Mouse (Mus musculus): ENCODE data around the gene Thbs1. TPM values are rescaled to one million over a fixed set of nuclear protein-coding genes. Genes with fewer than 3 reads are reported as not detected.

The Thbs1 gene
- polyA plus RNA-seq (2014; fragmentation: Nextera tagmentation; extraction: Ambion mirVana): 26.0 and 26.5 TPM in 2 replicates

- peak within 1 kb of the TSS; percentile 69 to 93 for H3K27ac ChIP-seq (replicated peaks in 1 of 2; ENCODE audit: control insufficient read depth in 1 of 2, insufficient read depth in 1 of 2, low read depth in 2 of 2, low read length in 2 of 2)
- no peaks in the 10 kb centered on the region for H3K27me3 ChIP-seq (ENCODE audit: control insufficient read depth, insufficient read depth, low read length)
- H3K4me3 ChIP-seq (ENCODE audit: control insufficient read depth in 1 of 2, insufficient read depth in 1 of 2, low read depth in 1 of 2, low read length in 2 of 2): peak within 1 kb of the TSS; percentile 52 to 87
- peak within 1 kb of the TSS; percentile 92 for H3K4me2 ChIP-seq (ENCODE audit: low read length)
- peaks cover 17 to 18% of the 10 kb centered on the region in 2 experiments for H3K4me1 ChIP-seq (ENCODE audit: control insufficient read depth in 2 of 2, insufficient read depth in 2 of 2, low read length in 2 of 2)
- peak; percentile 80 for ATAC-seq (ENCODE audit: insufficient number of reproducible peaks, insufficient read depth, low FRiP score, low read depth)
- 0% methylated on average over 34 of the region's 36 CpGs for WGBS
- no peaks in the 10 kb centered on the region for H3K9me3 ChIP-seq (ENCODE audit: control insufficient read depth, low read length)
- peaks cover 22% of the 10 kb centered on the region for H3K36me3 ChIP-seq (ENCODE audit: control insufficient read depth, insufficient read depth, low read length)
- peak within 1 kb of the TSS; percentile 75 for H3K9ac ChIP-seq (ENCODE audit: low read length)
Observed at GRCm38 (mm10) chr2:118111488-118112131, at the start of gene Thbs1. Gene Thbs1, plus strand, starts transcription at chr2:118111876.

GRCm38 (mm10) chr2:118064121-118064764 is 47.4 kb upstream of the Thbs1 start:
- Histone ChIP-seq H3K9me3 (ENCODE audit: control insufficient read depth, low read length) (no peaks in the 10 kb centered on the region), H3K4me3 (ENCODE audit: control insufficient read depth in 1 of 2, insufficient read depth in 1 of 2, low read depth in 1 of 2, low read length in 2 of 2) (no peak overlapping the region), H3K9ac (ENCODE audit: low read length) (no peak overlapping the region), H3K36me3 (ENCODE audit: control insufficient read depth, insufficient read depth, low read length) (no peaks in the 10 kb centered on the region), H3K4me1 (ENCODE audit: control insufficient read depth in 2 of 2, insufficient read depth in 2 of 2, low read length in 2 of 2) (peaks cover 0 to 4% of the 10 kb centered on the region in 2 experiments; a peak in 1 of 4 replicates), H3K27me3 (ENCODE audit: control insufficient read depth, insufficient read depth, low read length) (no peaks in the 10 kb centered on the region), H3K4me2 (ENCODE audit: low read length) (no peak overlapping the region), H3K27ac (replicated peaks in 1 of 2; ENCODE audit: control insufficient read depth in 1 of 2, insufficient read depth in 1 of 2, low read depth in 2 of 2, low read length in 2 of 2) (no peak overlapping the region)
- 79% methylated on average over 11 of the region's 11 CpGs for WGBS
- no peak for ATAC-seq (ENCODE audit: insufficient number of reproducible peaks, insufficient read depth, low FRiP score, low read depth)

DNA sequence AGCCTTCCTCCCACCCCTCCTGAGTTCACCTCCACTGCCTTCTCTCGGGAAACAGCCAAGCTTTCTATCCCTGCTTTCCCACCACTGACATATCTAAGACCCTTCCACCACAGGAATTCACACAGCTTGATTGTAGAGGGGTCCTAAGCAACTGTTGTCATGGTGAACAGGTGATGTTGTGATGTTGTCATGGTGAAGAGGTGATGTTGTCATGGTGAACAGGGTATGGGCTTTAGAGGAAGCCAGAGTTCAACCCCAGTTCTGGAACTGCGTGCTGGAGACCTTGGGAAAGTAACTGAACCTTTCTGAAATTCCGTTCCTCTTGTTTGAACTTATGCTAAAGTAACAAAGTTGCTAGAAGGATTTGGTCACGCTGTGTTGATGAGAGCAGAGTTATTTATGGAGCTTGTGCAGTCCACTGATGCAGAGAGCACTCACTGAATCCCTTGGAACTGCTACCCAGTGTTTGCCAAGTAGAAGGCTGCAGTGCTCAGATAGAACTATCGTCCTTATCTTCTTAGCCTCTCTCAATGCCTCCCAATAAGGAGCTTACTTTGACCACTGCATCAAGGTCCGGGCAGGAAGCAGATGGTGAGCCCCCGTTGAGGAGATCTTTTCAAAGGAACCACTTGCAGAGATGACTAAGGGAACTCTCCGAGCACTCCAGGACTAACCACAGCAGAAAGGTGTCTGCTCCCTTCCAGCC is 45.5 kb upstream of the Thbs1 start:
- Histone ChIP-seq H3K4me1 (ENCODE audit: control insufficient read depth in 2 of 2, insufficient read depth in 2 of 2, low read length in 2 of 2) (peaks cover 0 to 4% of the 10 kb centered on the region in 2 experiments; a peak in 1 of 4 replicates), H3K4me3 (ENCODE audit: control insufficient read depth in 1 of 2, insufficient read depth in 1 of 2, low read depth in 1 of 2, low read length in 2 of 2) (no peak overlapping the region), H3K9me3 (ENCODE audit: control insufficient read depth, low read length) (no peaks in the 10 kb centered on the region), H3K27me3 (ENCODE audit: control insufficient read depth, insufficient read depth, low read length) (no peaks in the 10 kb centered on the region), H3K4me2 (ENCODE audit: low read length) (no peak overlapping the region), H3K9ac (ENCODE audit: low read length) (no peak overlapping the region), H3K27ac (replicated peaks in 1 of 2; ENCODE audit: control insufficient read depth in 1 of 2, insufficient read depth in 1 of 2, low read depth in 2 of 2, low read length in 2 of 2) (no peak overlapping the region), H3K36me3 (ENCODE audit: control insufficient read depth, insufficient read depth, low read length) (no peaks in the 10 kb centered on the region)
- ATAC-seq (ENCODE audit: insufficient number of reproducible peaks, insufficient read depth, low FRiP score, low read depth): no peak
- WGBS: 37% methylated on average over 8 of the region's 8 CpGs

- WGBS: 67% methylated on average over 5 of the region's 5 CpGs
- H3K9me3 ChIP-seq (ENCODE audit: control insufficient read depth, low read length): no peaks in the 10 kb centered on the region
- no peaks in the 10 kb centered on the region for H3K36me3 ChIP-seq (ENCODE audit: control insufficient read depth, insufficient read depth, low read length)
- H3K9ac ChIP-seq (ENCODE audit: low read length): no peak overlapping the region
- H3K4me1 ChIP-seq (ENCODE audit: control insufficient read depth in 2 of 2, insufficient read depth in 2 of 2, low read length in 2 of 2): peaks cover 0 to 4% of the 10 kb centered on the region in 2 experiments; a peak in 1 of 4 replicates
- no peak overlapping the region for H3K4me3 ChIP-seq (ENCODE audit: control insufficient read depth in 1 of 2, insufficient read depth in 1 of 2, low read depth in 1 of 2, low read length in 2 of 2)
- H3K27ac ChIP-seq (replicated peaks in 1 of 2; ENCODE audit: control insufficient read depth in 1 of 2, insufficient read depth in 1 of 2, low read depth in 2 of 2, low read length in 2 of 2): no peak overlapping the region
- no peak overlapping the region for H3K4me2 ChIP-seq (ENCODE audit: low read length)
- no peak for ATAC-seq (ENCODE audit: insufficient number of reproducible peaks, insufficient read depth, low FRiP score, low read depth)
- H3K27me3 ChIP-seq (ENCODE audit: control insufficient read depth, insufficient read depth, low read length): no peaks in the 10 kb centered on the region
Observed at GRCm38 (mm10) chr2:118069975-118070374, 41.7 kb upstream of the Thbs1 start.

DNA sequence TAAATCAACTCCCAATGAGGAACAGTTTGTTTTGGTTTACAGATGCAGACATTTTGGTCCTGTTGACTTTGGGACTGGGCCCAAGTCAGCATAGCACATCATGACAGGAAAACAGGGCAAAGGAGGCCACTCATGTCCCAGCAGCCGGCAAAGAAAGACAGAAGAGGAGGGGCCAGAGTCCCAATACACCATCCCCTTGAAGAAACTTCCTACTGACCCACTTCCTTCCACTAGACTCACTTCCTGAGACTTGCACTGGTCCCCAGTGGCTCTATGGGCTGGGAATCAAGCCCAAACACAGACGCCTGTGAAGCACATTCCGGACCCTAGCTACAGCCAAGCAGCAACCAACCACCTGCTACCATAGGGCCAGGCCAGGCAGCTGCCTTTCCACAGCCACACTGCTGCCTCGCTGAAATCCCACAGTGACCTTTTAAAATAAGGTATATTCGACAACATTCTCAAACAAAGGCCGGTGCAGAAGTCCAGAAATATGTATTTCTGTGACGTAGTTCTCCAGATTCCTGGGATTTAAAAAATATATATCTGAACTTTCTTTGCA is 38.8 kb upstream of the Thbs1 start:
- ATAC-seq (ENCODE audit: insufficient number of reproducible peaks, insufficient read depth, low FRiP score, low read depth): no peak
- WGBS: 81% methylated on average over 7 of the region's 7 CpGs
- H3K9ac ChIP-seq (ENCODE audit: low read length): no peak overlapping the region

DNA sequence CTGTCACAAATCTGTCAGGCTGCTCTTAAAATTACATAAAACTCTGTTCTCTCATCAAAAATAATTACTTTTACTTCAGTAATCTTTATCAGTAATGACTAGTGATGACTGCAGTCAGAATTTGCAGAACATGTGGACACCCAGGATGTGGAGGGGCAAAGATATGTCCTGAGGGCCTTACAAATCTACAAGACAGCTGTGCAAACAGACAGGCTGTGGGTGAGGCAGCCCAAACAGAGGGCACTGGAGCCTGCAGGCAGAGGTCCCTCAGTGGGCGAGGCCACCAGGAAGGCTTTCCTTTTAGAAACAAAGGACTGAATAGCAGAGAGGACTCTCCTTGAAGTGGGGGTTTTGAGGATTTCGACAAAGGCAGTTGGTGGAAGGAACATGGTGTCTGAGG is 37.6 kb upstream of the Thbs1 start:
- Histone ChIP-seq H3K9ac (ENCODE audit: low read length) (no peak overlapping the region), H3K4me3 (ENCODE audit: control insufficient read depth in 1 of 2, insufficient read depth in 1 of 2, low read depth in 1 of 2, low read length in 2 of 2) (no peak overlapping the region), H3K4me1 (ENCODE audit: control insufficient read depth in 2 of 2, insufficient read depth in 2 of 2, low read length in 2 of 2) (no peaks in the 10 kb centered on the region), H3K27ac (replicated peaks in 1 of 2; ENCODE audit: control insufficient read depth in 1 of 2, insufficient read depth in 1 of 2, low read depth in 2 of 2, low read length in 2 of 2) (no peak overlapping the region), H3K36me3 (ENCODE audit: control insufficient read depth, insufficient read depth, low read length) (no peaks in the 10 kb centered on the region), H3K27me3 (ENCODE audit: control insufficient read depth, insufficient read depth, low read length) (no peaks in the 10 kb centered on the region), H3K9me3 (ENCODE audit: control insufficient read depth, low read length) (no peaks in the 10 kb centered on the region), H3K4me2 (ENCODE audit: low read length) (no peak overlapping the region)
- WGBS: 65% methylated on average over 2 of the region's 2 CpGs
- no peak for ATAC-seq (ENCODE audit: insufficient number of reproducible peaks, insufficient read depth, low FRiP score, low read depth)

More for the DNA sequence above, 38.8 kb upstream of the Thbs1 start:
- Histone ChIP-seq H3K9me3 (ENCODE audit: control insufficient read depth, low read length) (no peaks in the 10 kb centered on the region), H3K36me3 (ENCODE audit: control insufficient read depth, insufficient read depth, low read length) (no peaks in the 10 kb centered on the region), H3K4me3 (ENCODE audit: control insufficient read depth in 1 of 2, insufficient read depth in 1 of 2, low read depth in 1 of 2, low read length in 2 of 2) (no peak overlapping the region), H3K27me3 (ENCODE audit: control insufficient read depth, insufficient read depth, low read length) (no peaks in the 10 kb centered on the region), H3K4me1 (ENCODE audit: control insufficient read depth in 2 of 2, insufficient read depth in 2 of 2, low read length in 2 of 2) (no peaks in the 10 kb centered on the region), H3K4me2 (ENCODE audit: low read length) (no peak overlapping the region), H3K27ac (replicated peaks in 1 of 2; ENCODE audit: control insufficient read depth in 1 of 2, insufficient read depth in 1 of 2, low read depth in 2 of 2, low read length in 2 of 2) (no peak overlapping the region)

DNA sequence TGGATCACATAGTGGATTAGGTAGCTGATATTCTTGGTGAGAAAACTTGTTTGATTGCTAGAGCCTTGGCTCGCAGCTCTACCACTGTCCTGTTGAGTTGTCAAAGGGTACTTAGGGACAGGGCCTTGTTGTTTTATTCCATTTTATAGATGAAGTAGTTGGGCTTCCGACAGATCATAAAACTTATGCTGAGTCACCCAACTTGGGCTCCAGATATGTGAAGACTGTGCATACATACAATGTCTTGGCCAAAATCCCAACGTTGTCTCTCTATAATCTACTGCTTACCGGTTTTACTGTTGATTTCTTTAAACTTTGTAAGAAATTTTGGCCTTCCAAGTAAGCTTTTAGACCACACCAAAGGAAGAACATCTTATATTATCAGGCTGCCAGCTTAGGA is 36.5 kb upstream of the Thbs1 start:
- WGBS: 79% methylated on average over 4 of the region's 4 CpGs
- H3K36me3 ChIP-seq (ENCODE audit: control insufficient read depth, insufficient read depth, low read length): no peaks in the 10 kb centered on the region
- no peak for ATAC-seq (ENCODE audit: insufficient number of reproducible peaks, insufficient read depth, low FRiP score, low read depth)
- H3K4me1 ChIP-seq (ENCODE audit: control insufficient read depth in 2 of 2, insufficient read depth in 2 of 2, low read length in 2 of 2): no peaks in the 10 kb centered on the region
- H3K27me3 ChIP-seq (ENCODE audit: control insufficient read depth, insufficient read depth, low read length): no peaks in the 10 kb centered on the region
- H3K4me3 ChIP-seq (ENCODE audit: control insufficient read depth in 1 of 2, insufficient read depth in 1 of 2, low read depth in 1 of 2, low read length in 2 of 2): no peak overlapping the region
- H3K4me2 ChIP-seq (ENCODE audit: low read length): no peak overlapping the region
- H3K27ac ChIP-seq (replicated peaks in 1 of 2; ENCODE audit: control insufficient read depth in 1 of 2, insufficient read depth in 1 of 2, low read depth in 2 of 2, low read length in 2 of 2): no peak overlapping the region
- H3K9ac ChIP-seq (ENCODE audit: low read length): no peak overlapping the region
- H3K9me3 ChIP-seq (ENCODE audit: control insufficient read depth, low read length): no peaks in the 10 kb centered on the region
